Mouse (Mus musculus): ENCODE results near the gene Ggt6. TPM values are rescaled to one million over a fixed set of nuclear protein-coding genes. Genes with fewer than 3 reads are reported as not detected.

Gene Ggt6
- total and polyA plus RNA-seq, 3 experiments: 0.13 to 0.19 TPM; not detected in 1

GRCm38 (mm10) chr11:72436271-72436670 is 945 bp downstream of the Ggt6 start:
- no peak for DNase-seq (ENCODE audit: extremely low read depth)
- Histone ChIP-seq H3K4me3 (replicated peaks in 1 of 3; ENCODE audit: low read depth in 2 of 3, low read length in 2 of 3, poor library complexity in 1 of 3) (no peak overlapping the region), H3K27ac (ENCODE audit: insufficient read depth, low read depth) (no peak overlapping the region), H3K79me2 (replicated peaks; ENCODE audit: control insufficient read depth, extremely low read depth, insufficient read depth, poor library complexity, severe bottlenecking) (peaks cover under 1% of the 10 kb centered on the region), H3K27me3 (replicated peaks) (no peaks in the 10 kb centered on the region), H3K9me3 (replicated peaks; ENCODE audit: low read length) (no peaks in the 10 kb centered on the region), H3K4me1 (ENCODE audit: control insufficient read depth in 1 of 2, insufficient read depth in 2 of 2) (peaks cover 10 to 16% of the 10 kb centered on the region in 2 experiments; a peak in 3 of 4 replicates), H3K4me2 (ENCODE audit: insufficient read depth, low read depth, poor library complexity, severe bottlenecking) (no peak overlapping the region), H3K36me3 (replicated peaks in 1 of 2; ENCODE audit: control insufficient read depth in 1 of 2, insufficient read depth in 1 of 2, low read length in 1 of 2) (no peaks in the 10 kb centered on the region), H3K9ac (ENCODE audit: insufficient read depth, low read depth) (no peak overlapping the region)
- in situ Hi-C loops (cut with MboI; ENCODE audit: low pct_ligation_motif_present, low pct_unique_long_range_greater_than_20kb, low sequenced_read_pairs): loop anchor here (5.0 to 25.0 kb wide), 3 partner anchors 106 to 576 kb away; partner anchors contain the start of genes Camkk1 and Med31
- TF ChIP-seq ZNF384 (IDR thresholded peaks at IDR 0.05; ENCODE audit: low read depth, low read length) (no peak), RCOR1 (conservative IDR thresholded peaks at IDR 0.05; ENCODE audit: low read depth, low read length) (no peak), ZC3H11A (IDR thresholded peaks at IDR 0.05; ENCODE audit: low read depth, low read length) (no peak), GABPA (IDR thresholded peaks at IDR 0.05; ENCODE audit: insufficient replicate concordance, low read depth, low read length) (no peak), POLR2AphosphoS2 (IDR thresholded peaks at IDR 0.05; ENCODE audit: low read depth, low read length) (no peak), MAZ (IDR thresholded peaks at IDR 0.05; ENCODE audit: low read depth, low read length) (no peak), MXI1 (IDR thresholded peaks at IDR 0.05; ENCODE audit: low read depth, low read length) (no peak), HCFC1 (IDR thresholded peaks at IDR 0.05; ENCODE audit: low read depth, low read length) (no peak), ZKSCAN1 (IDR thresholded peaks at IDR 0.05; ENCODE audit: borderline replicate concordance, low read depth, low read length) (no peak), JUND (conservative IDR thresholded peaks at IDR 0.05; ENCODE audit: low read depth, low read length) (no peak), SMC3 (IDR thresholded peaks at IDR 0.05; ENCODE audit: low read depth, low read length) (no peak), MAX (IDR thresholded peaks at IDR 0.05; ENCODE audit: low read length) (no peak), NRF1 (IDR thresholded peaks at IDR 0.05; ENCODE audit: low read depth, low read length) (no peak), MEF2A (IDR thresholded peaks at IDR 0.05; ENCODE audit: borderline replicate concordance, low read depth, low read length) (no peak), TBP (conservative IDR thresholded peaks at IDR 0.05; ENCODE audit: low read depth, low read length) (no peak), JUN (IDR thresholded peaks at IDR 0.05; ENCODE audit: insufficient read depth, low read depth, low read length) (no peak), BHLHE40 (IDR thresholded peaks at IDR 0.05; ENCODE audit: low read depth, low read length) (no peak), RAD21 (IDR thresholded peaks at IDR 0.05; ENCODE audit: low read depth, low read length) (no peak), NELFE (IDR thresholded peaks at IDR 0.05; ENCODE audit: low read depth, low read length) (no peak)
- dilution Hi-C loops (cut with MboI; ENCODE audit: extremely low pct_ligation_motif_present, extremely low pct_unique_long_range_greater_than_20kb, low sequenced_read_pairs): no loop called here
